Mouse (Mus musculus) neural tube, embryonic 11.5 days (tissue): ENCODE data around the gene Sh3bgr. TPM values are rescaled to one million over a fixed set of nuclear protein-coding genes. Genes with fewer than 3 reads are reported as not detected.

ENCODE experiments used
- ATAC-seq: fragments of 200-750 bp; cut with Nextera tagmentation; 2 replicates; pipeline ENCODE4 v1.8.0; 2017; ENCODE audit warnings: moderate number of reproducible peaks, mild to moderate bottlenecking, moderate TSS enrichment, moderate library complexity; ENCODE audit not compliant: insufficient read depth, low FRiP score, low TSS enrichment
- DNase-seq: peaks from one replicate; pipeline ENCODE4 v3.0.0-alpha.2; 2015; ENCODE audit warnings: low spot score
- H3K27ac ChIP-seq: fragments of 300-500 bp; sonication (generic); 2 replicates; pipeline ENCODE4 v1.5.1; 2014; ENCODE audit warnings: low read depth, mild to moderate bottlenecking, low read length
- H3K27me3 ChIP-seq: fragments of 300-500 bp; sonication (generic); 2 replicates; pipeline ENCODE4 v1.6.1; 2014; ENCODE audit warnings: mild to moderate bottlenecking, low read length, mixed read lengths; ENCODE audit not compliant: control insufficient read depth, insufficient read depth
- H3K36me3 ChIP-seq: fragments of 300-500 bp; sonication (generic); 2 replicates; pipeline ENCODE4 v1.6.1; 2014; ENCODE audit warnings: mild to moderate bottlenecking, low read length, moderate library complexity, mixed read lengths; ENCODE audit not compliant: control insufficient read depth, insufficient read depth
- H3K4me1 ChIP-seq: fragments of 300-500 bp; sonication (generic); 2 replicates; pipeline ENCODE4 v1.6.1; 2014; ENCODE audit warnings: low read length, mixed read lengths; ENCODE audit not compliant: control insufficient read depth, insufficient read depth
- H3K4me2 ChIP-seq: fragments of 300-500 bp; sonication (generic); 2 replicates; pipeline ENCODE4 v1.6.1; 2014; ENCODE audit warnings: low read depth, mild to moderate bottlenecking, moderate library complexity
- H3K4me3 ChIP-seq: fragments of 300-500 bp; sonication (generic); 2 replicates; pipeline ENCODE4 v1.5.1; 2014; ENCODE audit warnings: low read depth, low read length
- H3K9ac ChIP-seq: fragments of 300-500 bp; sonication (generic); 2 replicates; pipeline ENCODE4 v1.6.1; 2014; ENCODE audit warnings: mild to moderate bottlenecking, low read length
- H3K9me3 ChIP-seq: fragments of 300-500 bp; sonication (generic); 2 replicates; pipeline ENCODE4 v1.6.1; 2016; ENCODE audit warnings: low read length; ENCODE audit not compliant: control insufficient read depth
- WGBS: fragments of 180-500 bp; shearing (Covaris S2); extraction: QIAGEN DNeasy Blood & Tissue Kit; methylation state at CpG from one replicate; pipeline ENCODE4 v1.1.7; 2014; 5-methylcytosine and 5-hydroxymethylcytosine counted together
- polyA plus RNA-seq: library from polyadenylated mRNA; unstranded; fragments of >200 nt; fragmentation: Nextera tagmentation; extraction: Ambion mirVana; gene quantifications from 2 replicates; pipeline ENCODE4 v1.2.1, GENCODE M21; 2014

Sh3bgr gene
- polyA plus RNA-seq, 1 experiment from 2014 or later = 4.4 TPM

- H3K4me3 ChIP-seq = peak within 1 kb of the TSS; percentile 96
- H3K9me3 ChIP-seq = no peaks in the 10 kb centered on the region
- under 1% methylated on average over 74 of the region's 77 CpGs for WGBS
- peak; percentile 100 for DNase-seq
- peak within 1 kb of the TSS; percentile 75 for H3K4me2 ChIP-seq
- H3K9ac ChIP-seq = peak within 1 kb of the TSS; percentile 81
- H3K36me3 ChIP-seq = no peaks in the 10 kb centered on the region
- ATAC-seq = peak; percentile 95
- H3K27ac ChIP-seq = peak within 1 kb of the TSS; percentile 44; the same call in 1 of the 2 replicates
- peaks cover 3% of the 10 kb centered on the region; the same call in 1 of the 2 replicates for H3K4me1 ChIP-seq
- no peaks in the 10 kb centered on the region for H3K27me3 ChIP-seq
Measured at GRCm38 (mm10) chr16:96191531-96192506, 8.4 kb upstream of the Sh3bgr start, which contains the start of gene Lca5l. TSS of gene Lca5l (minus strand) at chr16:96192271.

GRCm38 (mm10) chr16:96200702-96201028, 415 bp downstream of the Sh3bgr start:
- Histone ChIP-seq H3K9ac (peak overlapping the region; percentile 1; the same call in 1 of the 2 replicates), H3K9me3 (no peaks in the 10 kb centered on the region), H3K27ac (no peak overlapping the region), H3K4me2 (peak overlapping the region; percentile 29), H3K27me3 (no peaks in the 10 kb centered on the region), H3K4me1 (peaks cover 11% of the 10 kb centered on the region; the same call in 1 of the 2 replicates), H3K36me3 (no peaks in the 10 kb centered on the region), H3K4me3 (peak overlapping the region; percentile 6; the same call in 1 of the 2 replicates)
- no peak for DNase-seq
- WGBS = 38% methylated on average over 9 of the region's 9 CpGs
- 0 out of 2 replicates have a peak, but pooled peaks have one; percentile 4 for ATAC-seq

GRCm38 (mm10) chr16:96201485-96202232, 1.4 kb downstream of the Sh3bgr start:
- Histone ChIP-seq H3K4me3 (no peak overlapping the region), H3K9ac (no peak overlapping the region), H3K4me1 (peaks cover 11% of the 10 kb centered on the region; the same call in 1 of the 2 replicates), H3K36me3 (no peaks in the 10 kb centered on the region), H3K27ac (no peak overlapping the region), H3K9me3 (no peaks in the 10 kb centered on the region), H3K27me3 (no peaks in the 10 kb centered on the region), H3K4me2 (no peak overlapping the region)
- ATAC-seq = no peak
- no peak for DNase-seq
- WGBS = 71% methylated on average over 11 of the region's 11 CpGs

GRCm38 (mm10) chr16:96209789-96210188, 9.5 kb downstream of the Sh3bgr start:
- Histone ChIP-seq H3K27me3 (no peaks in the 10 kb centered on the region), H3K4me1 (no peaks in the 10 kb centered on the region), H3K4me3 (no peak overlapping the region), H3K4me2 (no peak overlapping the region), H3K9ac (no peak overlapping the region), H3K9me3 (no peaks in the 10 kb centered on the region), H3K27ac (no peak overlapping the region), H3K36me3 (no peaks in the 10 kb centered on the region)
- no peak for DNase-seq
- 83% methylated on average over 10 of the region's 10 CpGs for WGBS
- no peak for ATAC-seq

- Histone ChIP-seq H3K27ac (no peak overlapping the region), H3K4me3 (no peak overlapping the region), H3K4me1 (no peaks in the 10 kb centered on the region), H3K9me3 (no peaks in the 10 kb centered on the region), H3K9ac (no peak overlapping the region), H3K4me2 (no peak overlapping the region), H3K36me3 (no peaks in the 10 kb centered on the region), H3K27me3 (no peaks in the 10 kb centered on the region)
- no peak for DNase-seq
- ATAC-seq = no peak
- WGBS = 84% methylated on average over 7 of the region's 7 CpGs
Measured at GRCm38 (mm10) chr16:96210856-96211255, 10.6 kb downstream of the Sh3bgr start.

- no peak overlapping the region for H3K27ac ChIP-seq
- no peak overlapping the region for H3K9ac ChIP-seq
- no peaks in the 10 kb centered on the region for H3K27me3 ChIP-seq
- no peaks in the 10 kb centered on the region for H3K9me3 ChIP-seq
- ATAC-seq = no peak
- no peaks in the 10 kb centered on the region for H3K4me1 ChIP-seq
- H3K4me2 ChIP-seq = no peak overlapping the region
- no peak for DNase-seq
- no peaks in the 10 kb centered on the region for H3K36me3 ChIP-seq
- no peak overlapping the region for H3K4me3 ChIP-seq
- WGBS = 90% methylated on average over 4 of the region's 4 CpGs
Measured at GRCm38 (mm10) chr16:96213027-96213426, 12.8 kb downstream of the Sh3bgr start.

- Histone ChIP-seq H3K9me3 (no peaks in the 10 kb centered on the region), H3K9ac (no peak overlapping the region), H3K4me2 (no peak overlapping the region), H3K36me3 (no peaks in the 10 kb centered on the region), H3K27ac (no peak overlapping the region), H3K4me3 (no peak overlapping the region), H3K4me1 (no peaks in the 10 kb centered on the region), H3K27me3 (no peaks in the 10 kb centered on the region)
- 83% methylated on average over 5 of the region's 5 CpGs for WGBS
- no peak for ATAC-seq
- no peak for DNase-seq
Measured at GRCm38 (mm10) chr16:96221491-96221890, 21.2 kb downstream of the Sh3bgr start.

- Histone ChIP-seq H3K9ac (no peak overlapping the region), H3K27ac (no peak overlapping the region), H3K9me3 (no peaks in the 10 kb centered on the region), H3K4me2 (no peak overlapping the region), H3K36me3 (no peaks in the 10 kb centered on the region), H3K27me3 (no peaks in the 10 kb centered on the region), H3K4me1 (no peaks in the 10 kb centered on the region), H3K4me3 (no peak overlapping the region)
- no peak for ATAC-seq
- no peak for DNase-seq
- WGBS = 90% methylated on average over 3 of the region's 3 CpGs
Measured at GRCm38 (mm10) chr16:96221959-96222358, 21.7 kb downstream of the Sh3bgr start.
